Mouse (Mus musculus): ENCODE measurements around the gene Fos. TPM values are rescaled to one million over a fixed set of nuclear protein-coding genes. Genes with fewer than 3 reads are reported as not detected.

Gene Fos
- 10 to 100 TPM in 1 of 2 experiments, 1 to 10 TPM in 1; 2.5 to 24.3 TPM for total RNA-seq (2021)

GRCm38 (mm10) chr12:85473481-85474297 is at the start of gene Fos:
Gene Fos (plus strand): TSS chr12:85473890.
- DNase-seq = peak; percentile 91 to 94
- intact Hi-C loops (cut with DNase I) = loop anchor here (1.0 to 5.0 kb wide), 4 partner anchors 12 to 126 kb away; partner anchors contain the start of gene Tmed10

GRCm38 (mm10) chr12:85425721-85426120 is 48.0 kb upstream of the Fos start:
- no peak for DNase-seq
- intact Hi-C loops (cut with DNase I) = no loop called here

DNA sequence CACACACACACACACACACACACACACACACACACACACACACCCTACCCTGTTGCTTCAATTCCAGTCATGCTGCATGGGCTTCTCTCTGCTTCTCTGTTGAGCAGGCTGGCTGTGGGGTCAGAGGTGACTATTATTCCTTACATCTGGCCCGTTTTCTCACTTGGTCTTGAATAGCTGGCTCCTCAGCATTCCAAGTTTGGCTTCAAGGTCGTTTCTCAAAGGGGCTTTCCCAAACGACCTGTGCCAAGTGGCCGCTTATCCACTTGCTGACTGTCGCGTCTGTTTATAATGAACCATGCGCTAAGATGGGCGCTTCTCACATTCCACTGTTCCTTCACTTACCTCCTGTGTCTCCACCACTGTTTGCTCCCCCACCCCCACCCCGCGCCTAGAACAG is 47.6 kb upstream of the Fos start:
- intact Hi-C loops (cut with DNase I) = no loop called here

GRCm38 (mm10) chr12:85427802-85428201 is 45.9 kb upstream of the Fos start:
- intact Hi-C loops (cut with DNase I) = no loop called here
- no peak for DNase-seq

More for the DNA sequence above, 47.6 kb upstream of the Fos start:
- DNase-seq = no peak

DNA sequence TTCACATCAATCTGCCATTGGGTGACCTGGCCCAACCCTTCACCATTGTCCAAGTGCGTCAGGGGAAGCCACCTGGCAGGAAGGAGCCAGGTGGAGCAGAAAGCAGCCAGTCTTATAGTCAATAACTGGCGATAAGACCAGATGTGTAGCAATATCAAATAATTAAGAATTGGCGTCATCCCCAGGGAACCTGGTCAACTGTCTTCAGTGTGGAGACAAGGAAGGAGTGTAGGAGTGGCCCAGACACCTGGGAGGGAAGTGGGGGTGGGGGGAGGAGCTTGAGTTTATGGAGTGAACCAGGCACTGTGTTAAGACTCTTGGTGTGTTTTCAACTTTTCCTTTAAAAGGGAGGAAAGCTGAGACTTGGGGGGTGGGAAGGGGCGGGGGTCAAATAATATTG is 43.7 kb upstream of the Fos start:
- DNase-seq = no peak
- intact Hi-C loops (cut with DNase I) = no loop called here

DNA sequence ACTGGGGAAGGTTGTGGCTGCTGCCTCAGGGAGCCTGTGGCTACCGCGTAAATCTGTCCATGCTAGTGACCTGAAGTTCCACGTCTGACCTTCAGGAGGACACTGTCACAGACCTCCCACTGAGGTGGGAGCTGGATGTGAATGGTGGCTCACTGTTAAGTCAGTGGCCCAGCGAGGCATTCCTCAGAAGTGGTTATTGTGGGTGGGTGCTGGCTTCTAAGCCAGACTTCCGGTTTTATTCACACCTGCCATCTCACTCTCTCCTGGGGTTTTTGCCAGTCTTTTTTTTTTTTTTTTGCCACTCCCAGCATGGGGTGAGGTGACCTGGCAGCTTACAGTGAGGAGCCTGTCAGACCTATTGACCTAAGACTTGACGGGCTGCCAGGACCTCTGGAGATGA is 43.3 kb upstream of the Fos start:
- intact Hi-C loops (cut with DNase I) = no loop called here

DNA sequence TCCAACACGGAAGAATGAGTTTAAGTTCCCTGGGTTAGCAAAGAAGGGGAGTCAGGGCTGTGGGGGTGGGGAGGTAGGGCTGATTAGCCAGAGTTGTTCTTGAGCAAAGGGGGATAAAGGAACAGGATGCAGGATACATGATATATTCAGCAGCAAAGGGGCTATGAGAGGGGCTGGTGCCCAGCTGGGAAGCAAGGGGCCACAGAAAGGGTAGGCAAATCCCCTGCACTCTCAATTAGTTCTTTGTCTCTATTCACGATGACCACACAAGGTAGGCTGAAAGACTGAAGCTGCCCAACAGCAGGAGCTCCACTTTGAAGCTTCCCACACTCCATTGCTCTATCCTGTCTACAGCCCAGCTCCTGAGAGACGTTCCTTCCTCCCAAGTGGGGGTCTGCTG is 39.8 kb upstream of the Fos start:
- intact Hi-C loops (cut with DNase I) = no loop called here
- no peak for DNase-seq

More for the DNA sequence above, 43.3 kb upstream of the Fos start:
- no peak for DNase-seq

DNA sequence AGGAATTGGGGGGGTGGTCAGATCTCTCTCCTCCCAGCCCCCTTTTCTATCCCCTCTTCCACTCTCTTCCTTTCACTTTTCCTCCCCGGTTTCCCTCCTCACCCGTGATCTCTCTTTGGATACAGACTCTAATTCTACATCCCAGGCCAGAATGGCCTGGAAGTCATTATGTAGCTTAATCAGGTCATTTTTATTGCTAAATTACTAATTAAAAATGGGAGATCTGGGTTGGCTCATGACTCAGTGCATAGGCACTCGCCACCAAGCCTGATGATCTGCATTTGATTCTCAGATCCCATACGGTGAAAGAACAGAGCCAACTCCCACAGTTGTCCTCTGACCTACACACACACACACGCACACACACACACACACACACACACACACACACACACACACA is 39.2 kb upstream of the Fos start:
- no peak for DNase-seq
- intact Hi-C loops (cut with DNase I) = no loop called here

DNA sequence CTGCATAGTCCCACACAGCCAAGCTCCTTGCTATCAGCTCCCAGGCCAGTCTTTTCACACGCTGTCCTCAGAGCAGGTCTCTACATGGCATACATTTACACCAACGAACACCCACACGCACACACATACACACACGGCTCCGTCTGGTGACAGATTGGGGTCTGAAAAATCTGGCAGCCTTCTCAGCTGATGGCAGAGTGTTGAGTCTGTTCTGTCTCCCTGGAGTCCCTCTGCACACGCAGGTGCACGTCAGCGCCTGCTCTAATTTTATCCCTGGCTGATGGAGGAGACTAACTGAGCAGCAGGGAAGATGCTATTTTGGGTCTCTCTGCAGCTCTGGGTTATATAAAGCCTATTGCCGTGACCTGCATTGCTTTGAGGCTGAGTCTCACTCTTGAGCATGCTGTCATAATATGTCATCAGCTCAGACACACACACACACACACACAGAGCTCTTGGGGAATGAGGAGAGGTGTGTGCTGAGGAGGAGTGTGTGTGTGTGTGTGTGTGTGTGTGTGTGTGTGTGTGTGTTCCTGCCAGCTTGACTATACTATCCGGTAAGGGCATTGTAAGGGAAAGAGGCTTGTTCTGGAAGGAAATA is 37.6 kb upstream of the Fos start:
- intact Hi-C loops (cut with DNase I) = loop anchor here (2.0 to 5.0 kb wide), 2 partner anchors 37 to 51 kb away; partner anchors contain the start of gene Fos
- DNase-seq = peak; percentile 50 to 63

GRCm38 (mm10) chr12:85437172-85437876 is 36.4 kb upstream of the Fos start:
- DNase-seq = peak; percentile 54 to 67
- intact Hi-C loops (cut with DNase I) = loop anchor here (2.0 to 5.0 kb wide), 2 partner anchors 35 to 50 kb away; partner anchors contain the start of gene Fos

GRCm38 (mm10) chr12:85443456-85443855 is 30.2 kb upstream of the Fos start:
- no peak for DNase-seq
- intact Hi-C loops (cut with DNase I) = no loop called here

GRCm38 (mm10) chr12:85444646-85445045 is 29.0 kb upstream of the Fos start:
- peak in 1 of 2 experiments; percentile 24 for DNase-seq
- intact Hi-C loops (cut with DNase I) = no loop called here

DNA sequence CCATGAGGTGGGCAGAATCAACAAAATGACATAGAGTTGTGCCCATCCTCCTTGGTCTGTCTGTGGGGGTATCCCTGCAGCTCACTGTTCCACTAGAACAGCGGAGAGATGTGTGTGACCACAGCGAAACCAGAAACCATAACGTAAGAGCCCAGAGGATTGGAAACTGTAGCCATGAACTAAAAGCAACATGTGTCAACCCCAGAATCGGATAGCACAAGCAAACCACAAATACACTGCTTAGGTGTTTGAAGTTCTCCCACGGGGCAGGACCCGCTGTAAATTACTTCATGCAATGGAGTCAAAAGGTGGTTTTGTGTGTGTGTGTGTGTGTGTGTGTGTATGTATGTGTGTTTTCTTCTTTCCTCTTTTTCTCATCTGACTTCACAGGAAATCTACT is 26.7 kb upstream of the Fos start:
- intact Hi-C loops (cut with DNase I) = no loop called here
- no peak for DNase-seq

DNA sequence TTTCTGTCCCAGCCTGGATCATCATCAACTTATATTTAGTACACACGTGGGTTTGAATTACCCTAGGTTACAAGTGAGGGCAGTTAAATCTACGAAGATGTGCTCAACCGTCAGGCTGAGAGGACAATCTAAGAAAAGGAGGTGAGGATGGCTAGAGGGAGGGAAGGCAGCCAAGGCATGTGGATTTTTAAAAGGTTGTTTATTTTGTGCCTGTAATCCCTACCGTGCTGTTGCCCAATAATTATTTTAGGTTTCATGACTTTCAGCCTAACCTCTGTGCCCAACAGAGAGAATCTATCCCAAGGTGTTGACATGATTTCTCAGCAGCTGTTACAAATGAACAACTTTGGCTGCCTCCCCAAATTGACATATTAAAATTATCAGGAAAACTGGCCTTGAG is 26.2 kb upstream of the Fos start:
- peak in 1 of 2 experiments; percentile 1 for DNase-seq

DNA sequence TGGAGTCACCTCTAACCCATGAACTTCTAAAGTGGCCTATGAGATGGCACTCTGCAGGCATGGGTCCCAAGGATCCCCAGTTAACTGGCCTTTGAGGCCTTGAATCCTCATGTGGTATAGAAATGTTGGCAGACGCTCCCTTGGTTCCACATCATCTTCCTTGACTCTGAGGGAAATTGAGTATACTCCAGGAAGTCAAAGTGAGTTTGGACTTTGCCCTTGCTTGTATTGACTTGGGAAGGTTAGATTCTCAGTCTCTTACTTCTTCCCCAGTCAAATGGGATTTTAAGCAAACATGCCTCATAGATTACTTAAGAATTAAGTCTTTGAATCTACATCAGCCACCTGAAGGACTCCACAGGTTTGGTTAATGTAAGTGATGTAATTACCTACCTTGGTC is 24.2 kb upstream of the Fos start:
- no peak for DNase-seq
- intact Hi-C loops (cut with DNase I) = no loop called here

More for the DNA sequence above, 26.2 kb upstream of the Fos start:
- intact Hi-C loops (cut with DNase I) = no loop called here

DNA sequence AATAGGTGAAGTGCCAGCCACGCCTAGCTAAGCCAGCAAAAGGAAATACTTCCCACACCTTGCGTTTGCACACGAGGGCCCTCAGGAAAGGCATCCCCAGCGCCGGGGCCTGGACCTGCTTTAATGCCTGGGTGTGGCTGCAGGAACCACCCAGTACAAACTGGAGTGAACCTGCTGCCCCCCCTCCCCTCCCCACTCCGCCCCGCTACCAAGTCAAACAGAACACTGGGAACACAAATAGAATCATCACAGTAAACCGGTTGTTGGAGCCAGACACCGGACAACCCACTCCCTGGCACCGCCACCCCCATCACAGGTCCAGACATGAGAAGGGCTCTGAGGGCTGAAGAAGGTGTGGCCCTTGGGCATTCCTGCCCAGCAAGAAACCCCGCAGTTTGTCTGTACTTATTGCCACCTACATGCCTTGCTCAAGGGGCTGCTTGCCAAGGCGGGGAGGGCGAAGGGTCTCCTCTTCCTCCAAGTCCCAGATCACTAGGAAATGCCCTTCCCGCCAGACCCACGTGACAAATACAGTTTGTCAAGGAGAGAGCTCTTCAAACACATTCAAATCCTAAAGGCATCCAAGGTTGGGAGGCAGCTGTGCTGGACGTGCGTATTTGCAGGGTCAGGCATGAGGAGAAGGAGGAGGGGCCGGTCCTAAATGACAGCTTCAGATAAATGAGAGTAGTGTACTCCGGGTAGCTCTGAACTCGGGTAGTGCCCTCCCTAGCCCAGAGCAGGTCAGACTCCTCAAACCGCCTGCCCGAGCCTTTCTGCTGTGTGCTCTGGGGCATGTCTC is 21.8 kb upstream of the Fos start:
- peak in 1 of 2 experiments; percentile 20 for DNase-seq
- intact Hi-C loops (cut with DNase I) = no loop called here

DNA sequence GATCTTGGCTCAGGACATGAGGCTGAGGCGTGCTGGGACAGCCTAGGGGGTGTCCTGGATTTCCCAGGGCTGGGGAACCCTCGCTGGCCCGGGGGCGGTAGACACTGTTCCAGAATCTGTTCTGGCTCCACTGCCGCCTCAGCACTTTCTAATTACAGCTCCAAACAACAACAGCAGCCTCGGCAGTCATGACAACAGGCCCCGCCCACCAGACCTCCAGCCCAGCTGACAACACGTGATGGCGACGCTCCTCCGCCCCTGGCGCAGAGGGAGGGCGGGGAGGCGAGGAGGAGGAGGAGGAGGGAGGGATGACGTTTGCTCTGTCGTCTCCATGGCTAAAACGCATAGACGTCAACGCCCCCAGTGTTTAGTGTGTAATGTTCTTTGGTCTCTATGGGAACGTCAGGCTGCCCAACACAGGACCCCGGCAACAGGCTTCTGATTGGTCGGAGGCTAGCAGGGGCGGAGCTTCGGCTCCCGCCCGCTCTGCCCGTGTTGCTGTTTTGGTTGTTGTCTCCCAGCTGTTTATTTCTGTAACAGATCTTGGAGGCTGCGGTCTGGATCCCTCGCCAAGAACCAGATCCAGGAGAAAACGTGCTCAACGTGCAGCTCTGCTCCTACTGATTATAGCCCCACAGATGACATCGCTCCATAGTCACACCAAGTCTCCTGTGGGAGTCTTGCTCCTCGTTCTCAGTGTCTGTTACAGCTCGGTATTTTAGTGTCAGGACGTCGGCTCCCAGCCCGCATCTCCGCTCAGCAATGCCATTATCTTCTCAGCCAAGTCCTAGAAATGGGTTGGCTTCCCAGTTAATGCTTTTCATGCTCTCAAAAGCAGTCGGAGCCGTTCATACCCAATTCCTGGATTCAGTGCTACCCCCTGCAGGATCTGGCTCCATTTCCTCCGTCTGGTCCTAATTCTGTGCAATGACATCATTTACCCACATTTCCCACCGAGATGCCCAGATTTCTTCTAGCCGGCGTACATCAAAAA is 18.3 kb upstream of the Fos start:
- DNase-seq = peak; percentile 97
- intact Hi-C loops (cut with DNase I) = loop anchor here (1.0 to 2.0 kb wide), 2 partner anchors 17 to 31 kb away; no protein-coding TSS in a partner anchor

DNA sequence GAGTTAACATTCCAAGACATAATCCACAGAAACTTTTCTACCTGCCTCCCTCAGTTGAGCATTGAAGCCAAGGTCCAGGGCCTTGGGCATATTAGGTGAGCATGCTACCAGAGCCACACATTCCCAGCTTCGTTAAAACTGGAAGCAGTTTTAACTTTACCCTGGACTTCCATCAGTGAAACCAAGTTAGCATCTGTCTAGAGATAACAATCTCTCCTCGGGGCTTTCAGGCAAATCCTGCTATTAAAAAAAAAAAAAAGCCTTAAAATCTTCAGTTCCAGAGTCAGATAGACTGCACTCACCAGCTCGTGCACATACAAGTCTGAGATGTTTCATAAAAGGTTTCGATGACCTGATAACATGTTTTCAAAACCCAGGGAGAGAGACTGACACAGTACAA is 17.4 kb upstream of the Fos start:
- no peak for DNase-seq
- intact Hi-C loops (cut with DNase I) = no loop called here

DNA sequence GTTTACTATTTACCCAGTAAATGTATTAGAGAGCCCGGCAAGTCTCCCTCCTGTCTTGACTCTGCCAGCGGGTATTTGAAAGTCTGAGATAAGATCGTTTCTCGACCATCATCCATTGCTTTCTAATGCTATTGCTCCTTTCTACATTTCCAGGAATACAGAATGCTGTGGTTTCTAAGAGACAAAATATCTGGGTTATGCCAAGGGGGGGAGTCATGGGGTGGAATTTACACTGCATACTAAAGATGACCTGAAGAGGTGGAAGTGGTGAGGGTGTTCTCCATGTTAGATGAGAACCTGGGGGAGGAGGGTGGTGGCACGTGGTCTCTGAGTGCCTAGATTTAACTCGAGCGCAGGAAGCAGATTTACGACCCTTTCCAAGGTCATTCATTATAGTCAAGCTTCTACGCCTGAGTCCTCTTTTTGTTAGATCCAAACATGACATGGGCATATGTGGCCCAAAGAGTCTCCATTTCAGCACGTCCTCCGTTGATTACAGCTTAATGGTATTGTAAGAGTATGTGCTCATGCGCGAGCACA is 16.7 kb upstream of the Fos start:
- no peak for DNase-seq
- intact Hi-C loops (cut with DNase I) = no loop called here
